Mouse (Mus musculus): ENCODE data around the gene Cdrt4.

GRCm38 (mm10) chr11:63024136-63024535, 73.1 kb downstream of the Cdrt4 start:
- TF ChIP-seq CTCF (IDR thresholded peaks at IDR 0.05; ENCODE audit: insufficient read depth, low read depth, low read length) (no peak), POLR2A (IDR thresholded peaks at IDR 0.05; ENCODE audit: insufficient read depth, low read depth, low read length) (no peak)
